Mouse (Mus musculus) lung, adult 18-20 months (tissue): Measurements from ENCODE around the gene Tmem63a.
"Not testable (repeated sequence)": the region's sequence is repeated elsewhere in the genome, so short reads cannot be mapped to it uniquely, and the experiment has no call there.

Experiments
- DNase-seq, 2 experiments: peaks; one replicate each; pipeline ENCODE4 v3.0.0; 2022; ENCODE audit warnings: mixed read lengths in 2 of 2

Gene Tmem63a

GRCm38 (mm10) chr1:180966542-180966941, 24.4 kb downstream of the Tmem63a start:
- DNase-seq, result peak; percentile 63 to 78

GRCm38 (mm10) chr1:180967261-180967660, 25.1 kb downstream of the Tmem63a start:
- no peak for DNase-seq

- no peak for DNase-seq
Measured at GRCm38 (mm10) chr1:180972941-180973340, 30.8 kb downstream of the Tmem63a start.

GRCm38 (mm10) chr1:180974126-180974746, 32.1 kb downstream of the Tmem63a start:
- DNase-seq, result peak in 1 of 2 experiments; percentile 48

- peak in 1 of 2 experiments; percentile 41 for DNase-seq
Measured at GRCm38 (mm10) chr1:180976110-180976679, 34.1 kb downstream of the Tmem63a start.

GRCm38 (mm10) chr1:180979484-180980251, 37.5 kb downstream of the Tmem63a start:
- DNase-seq, result peak in 1 of 2 experiments; percentile 50

- DNase-seq, result no peak
Measured at GRCm38 (mm10) chr1:180980464-180980863, 38.3 kb downstream of the Tmem63a start.

- not testable (repeated sequence) for DNase-seq
Measured at GRCm38 (mm10) chr1:180981298-180982046, 39.3 kb downstream of the Tmem63a start.

- no peak for DNase-seq
Measured at GRCm38 (mm10) chr1:180986701-180987100, 44.6 kb downstream of the Tmem63a start.

- DNase-seq, result peak; percentile 60 to 72
Measured at GRCm38 (mm10) chr1:180987759-180988158, 45.6 kb downstream of the Tmem63a start.

GRCm38 (mm10) chr1:180990671-180991070, 48.5 kb downstream of the Tmem63a start:
- no peak for DNase-seq

- peak in 1 of 2 experiments; percentile 62 for DNase-seq
Measured at GRCm38 (mm10) chr1:180992142-180992541, 50.0 kb downstream of the Tmem63a start.

- DNase-seq, result no peak
Measured at GRCm38 (mm10) chr1:181000501-181001092, 58.5 kb downstream of the Tmem63a start.

- DNase-seq, result no peak
Measured at GRCm38 (mm10) chr1:181001217-181001616, 59.1 kb downstream of the Tmem63a start.

GRCm38 (mm10) chr1:181001621-181002020, 59.5 kb downstream of the Tmem63a start:
- no peak for DNase-seq

GRCm38 (mm10) chr1:181003790-181004189, 61.6 kb downstream of the Tmem63a start:
- DNase-seq, result no peak

- DNase-seq, result no peak
Measured at GRCm38 (mm10) chr1:181005331-181005730, 63.2 kb downstream of the Tmem63a start.

- no peak for DNase-seq
Measured at GRCm38 (mm10) chr1:181007831-181008230, 65.7 kb downstream of the Tmem63a start.

GRCm38 (mm10) chr1:181008266-181008665, 66.1 kb downstream of the Tmem63a start:
- DNase-seq, result peak; percentile 75 to 80

GRCm38 (mm10) chr1:181009011-181009590, 67.0 kb downstream of the Tmem63a start:
- no peak for DNase-seq

- peak; percentile 71 to 80 for DNase-seq
Measured at GRCm38 (mm10) chr1:181009754-181010153, 67.6 kb downstream of the Tmem63a start.
